Mouse (Mus musculus) spleen, postnatal 10 days (tissue): ENCODE measurements around the gene Gss.

Experiments used
- DNase-seq, 2 experiments: peaks; one replicate each; pipeline ENCODE4 v3.0.0; 2021 to 2022; ENCODE audit warnings: low spot score in 2 of 2

Gene Gss

GRCm38 (mm10) chr2:155619817-155620216 is 27.2 kb upstream of the Gss start:
- DNase-seq, result peak; percentile 89 to 93

DNA sequence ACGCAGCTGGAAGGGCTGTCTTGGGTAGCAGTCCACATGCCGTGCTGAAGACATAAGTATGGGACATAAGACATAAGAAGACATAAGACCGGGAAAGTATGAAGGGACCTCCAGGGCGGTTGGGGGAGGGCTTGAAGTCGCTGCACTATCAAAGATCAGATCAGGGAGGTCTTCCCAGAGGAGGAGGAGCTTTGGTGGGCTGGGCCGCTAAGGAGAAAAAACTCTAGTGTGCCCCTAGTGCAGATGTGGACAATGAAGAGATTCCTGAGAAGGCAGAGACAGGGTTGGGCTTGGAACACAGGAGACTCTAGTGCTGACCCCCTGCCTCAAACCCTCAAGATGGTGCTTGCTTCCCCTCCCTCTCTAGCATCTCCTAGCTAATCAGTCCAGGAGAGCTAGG is 24.4 kb upstream of the Gss start:
- DNase-seq, result no peak

DNA sequence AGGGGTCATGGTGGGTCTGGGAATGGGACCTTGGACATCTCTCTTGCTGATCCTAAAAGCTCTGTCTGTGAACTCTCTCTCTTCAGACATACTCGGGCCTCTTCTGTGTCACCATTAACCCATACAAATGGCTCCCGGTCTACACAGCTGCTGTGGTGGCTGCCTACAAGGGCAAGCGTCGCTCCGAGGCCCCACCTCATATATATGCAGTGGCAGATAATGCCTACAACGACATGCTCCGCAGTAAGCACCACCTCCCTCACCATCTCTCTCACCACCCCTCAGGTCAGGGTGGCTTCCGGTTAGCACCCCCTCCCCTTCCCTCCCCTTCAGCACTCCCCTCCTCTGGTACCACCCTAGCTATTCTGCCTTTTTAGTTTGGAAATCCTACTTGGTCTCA is 21.3 kb upstream of the Gss start:
- no peak for DNase-seq

DNA sequence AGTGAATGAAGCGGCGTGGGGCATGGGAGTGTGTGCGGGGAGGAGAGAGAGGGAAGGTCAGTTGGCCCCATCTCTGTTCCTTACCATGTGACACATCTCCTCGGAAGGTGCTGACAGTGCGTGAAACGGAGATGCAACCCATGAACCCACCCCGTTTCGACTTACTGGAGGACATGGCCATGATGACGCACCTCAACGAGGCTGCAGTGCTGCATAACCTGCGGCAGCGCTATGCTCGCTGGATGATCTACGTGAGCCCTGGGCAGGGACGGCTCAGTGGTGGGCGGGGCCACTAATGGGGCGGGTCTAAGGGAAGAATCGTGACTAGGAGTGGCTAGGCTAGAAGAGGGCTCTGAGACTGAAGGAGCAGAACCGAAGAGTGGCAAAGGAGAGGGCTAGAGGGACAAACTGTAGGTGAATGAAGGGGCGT is 20.7 kb upstream of the Gss start:
- peak; percentile 77 to 91 for DNase-seq

DNA sequence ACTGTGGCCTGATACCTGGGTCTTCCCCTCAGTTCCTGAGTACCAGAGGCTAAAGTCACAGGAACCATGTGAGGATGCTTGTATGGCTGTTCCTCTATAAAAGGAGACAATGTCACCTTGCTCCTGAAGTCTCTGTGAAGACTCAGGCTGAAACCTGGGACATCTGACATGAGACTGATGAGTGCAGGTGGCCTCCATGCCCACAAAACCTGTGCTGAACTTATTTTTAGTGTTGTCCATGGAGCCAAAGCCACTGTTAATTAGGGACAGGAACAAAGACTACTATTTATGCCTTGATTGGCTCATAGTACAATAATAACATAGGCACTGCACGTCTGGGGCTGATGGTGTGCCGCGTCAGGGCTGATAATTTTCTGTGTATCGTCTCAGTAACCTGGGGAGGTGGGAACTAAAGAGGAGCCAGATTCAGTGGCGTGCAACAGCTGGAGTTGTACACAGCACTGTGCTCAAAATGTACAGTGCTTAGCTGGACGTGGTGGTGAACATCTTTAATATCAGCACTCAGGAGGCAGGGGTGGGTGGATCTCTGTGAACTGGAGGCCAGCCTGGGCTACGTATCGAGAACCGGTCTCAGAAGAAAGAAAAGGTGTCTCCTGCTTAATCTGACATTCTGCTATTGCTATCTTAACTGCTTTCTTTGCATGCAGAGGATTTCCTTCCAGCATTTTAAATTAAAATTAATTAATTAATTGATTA is 19.4 kb upstream of the Gss start:
- DNase-seq, result no peak

DNA sequence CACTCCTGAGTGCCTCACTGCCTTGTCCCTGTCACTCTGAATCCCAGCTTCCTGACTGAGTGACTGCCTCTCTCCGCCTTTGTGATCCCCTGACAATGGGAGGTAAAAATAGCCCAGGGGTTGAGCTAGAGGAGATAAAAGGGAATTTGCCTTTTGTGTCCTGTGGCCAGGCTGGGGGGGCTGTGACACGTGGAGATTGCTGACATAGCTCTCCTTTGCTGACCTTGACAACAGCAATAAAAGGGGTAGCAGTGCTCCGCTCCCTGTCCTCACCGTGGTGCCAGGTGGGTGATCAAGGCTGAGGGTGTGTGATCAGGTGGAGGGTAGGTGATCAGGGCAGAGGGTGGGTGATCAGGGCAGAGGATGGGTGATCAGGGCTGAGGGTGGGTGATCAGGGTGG is 18.4 kb upstream of the Gss start, which contains the start of gene Myh7b:
Myh7b (plus strand) TSS at position 235 of the 400 bp plus-strand sequence.
- DNase-seq, result no peak

- no peak for DNase-seq
These were observed 13.8 kb upstream of the Gss start for GRCm38 (mm10) chr2:155606360-155606759.

GRCm38 (mm10) chr2:155605236-155605589 is 12.6 kb upstream of the Gss start:
- peak in 1 of 2 experiments; percentile 42 for DNase-seq

- DNase-seq, result no peak
These were observed 12.1 kb upstream of the Gss start for GRCm38 (mm10) chr2:155604560-155605235.

DNA sequence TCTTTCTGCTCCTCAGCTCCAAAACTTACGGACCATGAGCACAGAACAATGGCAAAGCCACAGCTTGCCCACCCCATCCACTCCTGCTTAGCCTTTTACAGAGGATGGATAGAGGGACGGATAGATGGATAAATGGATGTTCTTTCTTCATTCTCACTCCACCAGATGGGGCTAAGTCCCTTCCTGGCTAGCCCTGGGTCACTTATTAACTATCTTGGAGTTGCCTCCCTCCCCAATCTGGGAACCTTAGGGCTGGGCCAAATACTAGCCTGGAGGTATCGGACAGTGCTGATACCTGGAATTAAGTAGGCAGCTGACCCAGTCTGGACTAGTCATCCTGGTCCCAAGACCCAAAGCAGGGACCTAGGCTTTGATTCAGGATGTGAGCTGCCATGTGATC is 11.1 kb upstream of the Gss start:
- DNase-seq, result no peak

GRCm38 (mm10) chr2:155595516-155595915 is 2.9 kb upstream of the Gss start:
- DNase-seq, result no peak

- DNase-seq, result no peak
These were observed 259 bp upstream of the Gss start for GRCm38 (mm10) chr2:155592854-155593283.

GRCm38 (mm10) chr2:155591676-155592075 is 934 bp downstream of the Gss start:
- DNase-seq, result no peak

- no peak for DNase-seq
These were observed 1.7 kb downstream of the Gss start for GRCm38 (mm10) chr2:155590876-155591275.

GRCm38 (mm10) chr2:155589521-155589920 is 3.1 kb downstream of the Gss start:
- DNase-seq, result no peak

GRCm38 (mm10) chr2:155588136-155588535 is 4.5 kb downstream of the Gss start:
- DNase-seq, result no peak

- DNase-seq, result no peak
These were observed 7.1 kb downstream of the Gss start for GRCm38 (mm10) chr2:155585486-155585885.

DNA sequence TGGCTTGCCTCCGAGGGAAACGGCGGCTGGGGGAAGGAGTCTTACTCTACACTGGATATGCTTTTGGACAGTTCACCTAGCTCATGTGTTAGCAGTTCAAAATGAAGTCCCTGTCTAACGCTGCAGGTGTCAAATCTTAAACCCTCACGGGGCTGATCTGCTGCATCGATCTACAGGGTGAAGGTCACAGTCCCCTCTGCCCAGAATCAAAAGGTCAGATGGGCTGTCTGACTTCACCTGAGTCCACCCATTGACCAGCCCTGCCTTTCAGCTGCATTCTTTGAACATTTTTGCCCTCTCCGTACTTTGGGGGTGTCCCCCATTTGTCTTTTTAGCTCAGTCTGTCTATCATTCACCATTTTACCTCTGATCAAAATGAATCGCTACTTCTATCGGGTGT is 7.5 kb downstream of the Gss start:
- no peak for DNase-seq

DNA sequence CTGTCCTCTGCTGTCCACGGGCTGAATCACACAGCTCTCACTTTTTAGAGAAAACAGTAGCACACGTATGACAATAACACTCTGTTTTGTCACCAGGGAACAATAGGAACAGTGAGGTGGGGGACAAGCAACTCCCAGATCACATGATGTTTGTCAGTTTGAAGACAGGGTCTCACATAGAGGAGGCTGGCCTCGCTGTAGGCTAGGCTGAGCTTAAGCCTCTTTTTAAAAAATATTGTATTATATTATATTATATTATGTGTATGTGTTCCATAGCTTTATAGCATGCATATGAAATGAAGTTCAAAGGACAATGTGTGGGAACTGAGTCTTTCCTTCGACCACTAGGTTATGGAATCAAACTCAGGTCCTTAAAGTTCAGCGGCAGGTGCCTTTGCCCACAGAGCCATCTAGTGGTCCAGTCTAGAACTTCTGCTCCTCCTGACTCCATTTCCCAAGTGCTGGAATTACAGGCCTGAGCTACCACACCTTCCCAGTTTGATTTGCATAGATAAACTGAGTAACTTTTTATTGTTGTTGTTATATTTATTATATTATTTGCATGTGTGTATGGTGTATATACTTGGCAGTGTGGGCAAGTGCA is 8.6 kb downstream of the Gss start:
- peak in 1 of 2 experiments; percentile 53 for DNase-seq

DNA sequence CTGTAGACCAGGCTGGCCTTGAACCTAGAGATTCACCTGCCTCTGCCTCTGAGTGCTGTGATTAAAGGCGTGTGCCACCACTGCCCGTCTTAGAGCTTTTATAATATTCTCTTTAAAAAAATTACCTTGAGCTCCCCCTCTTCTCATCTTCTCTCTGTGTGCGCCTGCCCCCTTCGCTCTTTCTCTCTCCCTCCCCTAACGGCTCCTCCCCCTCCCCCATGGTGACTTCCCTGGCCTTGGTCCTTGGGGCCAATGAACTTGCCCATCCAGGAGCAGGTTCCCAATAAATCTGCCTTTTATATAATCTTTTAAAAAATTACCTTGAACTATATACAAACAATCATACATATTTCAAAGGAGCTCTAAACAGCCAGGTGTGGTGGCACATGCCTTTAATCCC is 9.6 kb downstream of the Gss start:
- no peak for DNase-seq

GRCm38 (mm10) chr2:155582384-155582995 is 10.1 kb downstream of the Gss start:
- DNase-seq, result no peak

- no peak for DNase-seq
These were observed 12.3 kb downstream of the Gss start for GRCm38 (mm10) chr2:155580331-155580730.

DNA sequence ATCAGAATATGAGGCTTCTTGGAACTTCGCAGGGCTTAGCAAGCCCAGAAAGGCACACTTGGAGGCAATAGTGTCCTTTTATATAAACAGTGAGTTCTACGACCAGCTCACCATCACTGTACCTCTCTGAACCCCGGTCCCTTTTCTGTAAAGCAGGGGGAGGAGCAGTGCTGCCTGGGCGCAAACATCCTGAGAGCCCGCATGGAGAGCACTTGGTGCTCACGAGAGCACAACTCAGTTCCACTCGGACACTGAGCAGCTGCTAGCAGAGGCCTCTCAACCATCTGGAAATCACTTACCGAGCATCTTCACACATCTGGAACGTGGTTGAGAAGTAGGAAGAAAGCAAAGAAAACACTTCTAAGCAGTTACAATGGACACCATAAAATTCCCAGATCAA is 16.0 kb downstream of the Gss start:
- no peak for DNase-seq
